Comparison of ENCODE assay signal across 8 mouse cellular contexts in genomic region chr11:6200087-6200569, GRCm38 (mm10). TPM values are rescaled to one million over a fixed set of nuclear protein-coding genes. Genes with fewer than 3 reads are reported as not detected.
DNase-seq lines count a peak whose midpoint lies in the region; ATAC-seq lines count a peak whose summit lies in the region.

Gene Nudcd3 (minus strand): TSS chr11:6200415.

- peak; percentile 86 for DNase-seq in MEL-GATA-1-ER (ENCODE audit: extremely low read depth, low read depth)
- peak; percentile 90 for DNase-seq in cerebellum, adult 8-10 months
- peak; percentile 86 for DNase-seq in forelimb bud, embryonic 11.5 days (ENCODE audit: low read depth, low spot score)
- peak; percentile 90 for DNase-seq in layer of hippocampus, adult 9-10 months (ENCODE audit: low spot score)
- DNase-seq in ovary, postnatal 10 days (ENCODE audit: low spot score), result peak; percentile 79
- DNase-seq in thymus, postnatal 10 days (ENCODE audit: low spot score in 2 of 2), result peak; percentile 77 to 78

- peak within 1 kb of the TSS; percentile 90 for H3K9ac ChIP-seq in lung, embryonic 16.5 days (ENCODE audit: low read length)

- H3K4me2 ChIP-seq in lung, embryonic 16.5 days (ENCODE audit: low read depth, low read length), result peak within 1 kb of the TSS; percentile 97

- peaks cover 10% of the 10 kb centered on the region for H3K4me1 ChIP-seq in lung, embryonic 16.5 days (replicated peaks; ENCODE audit: control insufficient read depth, insufficient read depth, low read length)

- ATAC-seq in hematopoietic stem cell, adult 5-6 weeks (replicated peaks in 1 of 2; ENCODE audit: insufficient read depth in 1 of 2, low FRiP score in 2 of 2, low TSS enrichment in 1 of 2, low read depth in 1 of 2, poor library complexity in 2 of 2, severe bottlenecking in 2 of 2), result peak; percentile 90 to 92
- ATAC-seq in lung, embryonic 16.5 days (ENCODE audit: low read depth), result peak; percentile 97

- peak within 1 kb of the TSS; percentile 97 for H3K27ac ChIP-seq in lung, embryonic 16.5 days (ENCODE audit: low read length)

- peak within 1 kb of the TSS; percentile 83 for H3K4me3 ChIP-seq in lung, embryonic 16.5 days (ENCODE audit: low read length)

- H3K9me3 ChIP-seq in lung, embryonic 16.5 days (ENCODE audit: control insufficient read depth, low read length), result no peaks in the 10 kb centered on the region

- no peaks in the 10 kb centered on the region for H3K36me3 ChIP-seq in lung, embryonic 16.5 days (ENCODE audit: control insufficient read depth, insufficient read depth, low read length)

- under 1% methylated on average over 39 of the region's 39 CpGs for WGBS in lung, embryonic 16.5 days

- H3K27me3 ChIP-seq in lung, embryonic 16.5 days (ENCODE audit: control insufficient read depth, insufficient read depth, low read depth, low read length), result no peaks in the 10 kb centered on the region

RNA-seq across cellular contexts. Expression of gene Nudcd3, which starts in this region (rescaled TPM):
- total RNA-seq in hematopoietic stem cell, adult 5-6 weeks (2017), result 37.8 and 38.0 TPM in 2 replicates
- polyA plus RNA-seq in lung, embryonic 16.5 days (2015; fragmentation: Nextera tagmentation; extraction: Ambion mirVana), result 36.0 and 37.0 TPM in 2 replicates

Comparison
In these comparisons a context has a peak if more than half of its experiments do, and no peak if none do; other contexts are left out.
1. Peak in every context shown above with its lines: DNase-seq, ATAC-seq, H3K4me3 ChIP-seq and H3K27ac ChIP-seq.